Mouse (Mus musculus): ENCODE data around the gene Cyb5r3.
A peak's percentile ranks its signal among the peaks of the same experiment; 100 is the strongest.

DNA sequence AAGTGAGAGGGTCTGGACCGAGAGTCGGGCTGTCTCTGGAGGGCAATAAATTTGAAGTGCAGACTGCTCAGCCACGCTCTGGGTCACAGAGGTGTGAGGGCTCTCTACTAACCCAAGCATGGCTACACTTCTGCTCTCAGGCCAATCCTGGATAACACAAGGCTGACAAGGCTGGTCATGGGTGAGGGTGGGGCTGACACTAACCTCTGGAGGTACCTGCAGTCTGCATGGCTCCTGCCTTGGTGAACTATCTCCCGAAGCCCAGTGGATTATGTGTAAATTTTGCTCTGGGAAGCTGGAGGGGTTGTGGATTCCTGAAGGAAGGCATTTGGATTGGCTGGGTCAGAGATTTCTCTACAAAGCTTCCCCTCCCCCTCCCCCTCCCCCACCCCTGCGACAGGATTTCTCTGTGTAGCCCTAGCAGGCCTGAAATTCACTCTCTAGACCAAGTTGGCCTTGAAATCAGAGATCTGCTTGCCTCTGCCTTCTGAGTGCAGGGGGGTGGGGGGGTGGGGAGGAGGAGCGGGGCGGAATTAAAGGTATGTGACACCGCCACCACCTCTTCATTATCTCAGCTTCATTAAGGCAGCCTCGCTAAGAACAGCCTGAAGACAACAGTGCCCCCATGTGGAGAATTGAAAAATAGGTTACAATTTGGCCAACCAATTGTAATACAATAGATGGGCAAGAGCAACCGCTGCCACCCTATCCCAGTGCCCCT lies 32.5 kb upstream of the Cyb5r3 start:
- TF ChIP-seq CTCF (IDR thresholded peaks at IDR 0.05; ENCODE audit: low read depth, low read length) (peak; percentile 41; the same call in 1 of the 2 replicates), POLR2A (IDR thresholded peaks at IDR 0.05; ENCODE audit: borderline replicate concordance, low read depth, low read length) (no peak)

Measured in bone marrow macrophage, adult 2 months (primary cell).